Mouse (Mus musculus) E14TG2a.4 (cell line): ENCODE results near the gene Cdk12.

Experiments
- CTCF ChIP-seq: conservative IDR thresholded peaks from 2 replicates; pipeline ENCODE4 v1.5.1; 2014; ENCODE audit warnings: low read length
- NANOG ChIP-seq: IDR thresholded peaks from 2 replicates; pipeline ENCODE4 v1.6.1; 2014; ENCODE audit warnings: borderline replicate concordance, low read length, mixed read lengths
- POU5F1 ChIP-seq: IDR thresholded peaks from 2 replicates; pipeline ENCODE4 v1.6.1; 2014; ENCODE audit warnings: low read length, borderline replicate concordance

DNA sequence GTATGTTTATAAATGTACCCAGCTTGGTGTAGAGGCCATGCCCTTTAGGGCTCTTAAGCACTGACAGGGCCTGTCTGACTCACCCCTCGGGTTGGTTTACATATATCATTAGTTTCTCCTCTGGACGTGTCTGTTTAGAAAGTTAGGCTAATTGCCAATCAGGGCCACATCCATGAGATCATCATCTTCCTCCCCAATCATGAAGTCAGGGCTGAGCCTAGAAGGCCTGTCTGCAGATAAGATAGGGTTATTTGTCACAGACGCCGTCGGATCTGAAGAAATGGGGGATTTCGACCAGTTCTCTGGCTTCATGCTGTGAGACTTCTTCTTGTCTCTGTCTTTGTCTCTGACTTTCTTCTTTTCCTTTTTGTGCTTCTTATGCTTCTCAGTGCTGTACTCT is 47.8 kb upstream of the Cdk12 start:
- TF ChIP-seq NANOG (no peak), CTCF (no peak), POU5F1 (no peak)
